9 mouse cellular contexts compared by ENCODE assay signal in genomic region chr7:16002171-16002570, GRCm38 (mm10). TPM values are rescaled to one million over a fixed set of nuclear protein-coding genes. Genes with fewer than 3 reads are reported as not detected.
DNase-seq lines count a peak whose midpoint lies in the region; ATAC-seq and TF ChIP-seq lines count a peak whose summit lies in the region.
"Had no signal": no experiment of that assay in that cellular context is flagged by ENCODE, and none has a peak within 500 bp of the region (broad histone marks: within the 10 kb centered on the region; RNA-seq: fewer than 3 reads in every experiment).

No protein-coding gene starts in this region.

- H3K27ac ChIP-seq in limb, embryonic 14.5 days (replicated peaks; ENCODE audit: low read depth, low read length) = no peak overlapping the region
- no peak overlapping the region for H3K27ac ChIP-seq in limb, embryonic 10.5 days
- peak overlapping the region; percentile 89 for H3K27ac ChIP-seq in bone marrow macrophage, adult 2 months (ENCODE audit: insufficient read depth, low read depth, low read length)
- H3K27ac ChIP-seq in heart, adult 2 months = peak overlapping the region; percentile 82
- H3K27ac ChIP-seq in intestine, embryonic 15.5 days = no peak overlapping the region
- H3K27ac ChIP-seq in hindbrain, embryonic 11.5 days (ENCODE audit: low read depth, low read length) = no peak overlapping the region
- H3K27ac ChIP-seq: limb, embryonic 12.5 days had no signal

- ATAC-seq in limb, embryonic 14.5 days (ENCODE audit: low FRiP score, low read depth) = no peak
- ATAC-seq in intestine, embryonic 15.5 days = no peak
- no peak for ATAC-seq in hindbrain, embryonic 11.5 days (ENCODE audit: low FRiP score)

- no peaks in the 10 kb centered on the region for H3K9me3 ChIP-seq in limb, embryonic 14.5 days (ENCODE audit: control insufficient read depth, low read length)
- no peaks in the 10 kb centered on the region for H3K9me3 ChIP-seq in limb, embryonic 10.5 days (replicated peaks)
- no peaks in the 10 kb centered on the region for H3K9me3 ChIP-seq in intestine, embryonic 15.5 days
- no peaks in the 10 kb centered on the region for H3K9me3 ChIP-seq in hindbrain, embryonic 11.5 days (ENCODE audit: control insufficient read depth, low read length)
- H3K9me3 ChIP-seq: limb, embryonic 12.5 days had no signal

- no peak overlapping the region for H3K4me3 ChIP-seq in limb, embryonic 14.5 days (replicated peaks; ENCODE audit: low read length)
- no peak overlapping the region for H3K4me3 ChIP-seq in limb, embryonic 10.5 days
- no peak overlapping the region; the same call in 1 of the 2 replicates for H3K4me3 ChIP-seq in bone marrow macrophage, adult 2 months (ENCODE audit: insufficient read depth, low read length)
- H3K4me3 ChIP-seq in heart, adult 2 months = no peak overlapping the region
- no peak overlapping the region for H3K4me3 ChIP-seq in intestine, embryonic 15.5 days (replicated peaks)
- H3K4me3 ChIP-seq in hindbrain, embryonic 11.5 days (ENCODE audit: low read depth, low read length) = no peak overlapping the region
- H3K4me3 ChIP-seq: limb, embryonic 12.5 days had no signal

- DNase-seq in limb, embryonic 14.5 days (ENCODE audit: low spot score) = peak; percentile 28
- DNase-seq in limb, embryonic 10.5 days (ENCODE audit: low spot score) = no peak
- DNase-seq in heart, adult 2 months = peak; percentile 78 to 87
- DNase-seq in left cerebral cortex, adult 9 months (ENCODE audit: low spot score in 2 of 2) = peak; percentile 55 to 81
- peak; percentile 70 to 82 for DNase-seq in right cerebral cortex, adult 2 months (ENCODE audit: low spot score in 2 of 2)
- no peak for DNase-seq in hindbrain, embryonic 11.5 days (ENCODE audit: low spot score)

- intact Hi-C loops in heart, adult 2 months (cut with DNase I) = no loop called here

- H3K79me2 ChIP-seq in heart, adult 2 months (replicated peaks; ENCODE audit: control insufficient read depth, insufficient read depth, low read length) = peaks cover 5% of the 10 kb centered on the region

- no peak overlapping the region for H3K9ac ChIP-seq in limb, embryonic 14.5 days (ENCODE audit: low read depth, low read length, severe bottlenecking)
- H3K9ac ChIP-seq in heart, adult 2 months (ENCODE audit: low read depth, low read length) = no peak overlapping the region
- H3K9ac ChIP-seq in intestine, embryonic 15.5 days = no peak overlapping the region
- no peak overlapping the region for H3K9ac ChIP-seq in hindbrain, embryonic 11.5 days (ENCODE audit: low read depth, low read length)
- H3K9ac ChIP-seq: limb, embryonic 12.5 days had no signal

- no peak for TF ChIP-seq POLR2A in limb, embryonic 14.5 days (IDR thresholded peaks at IDR 0.05; ENCODE audit: borderline replicate concordance, extremely low read depth, insufficient read depth, insufficient read length)
- no peak for TF ChIP-seq POLR2A in bone marrow macrophage, adult 2 months (IDR thresholded peaks at IDR 0.05; ENCODE audit: borderline replicate concordance, low read depth, low read length)
- TF ChIP-seq POLR2A in heart, adult 2 months (IDR thresholded peaks at IDR 0.05; ENCODE audit: insufficient read depth, low read depth, low read length) = no peak

- no peak for TF ChIP-seq CTCF in bone marrow macrophage, adult 2 months (IDR thresholded peaks at IDR 0.05; ENCODE audit: low read depth, low read length)
- no peak for TF ChIP-seq CTCF in heart, adult 2 months (IDR thresholded peaks at IDR 0.05)

- H3K27me3 ChIP-seq in limb, embryonic 14.5 days (ENCODE audit: control insufficient read depth, insufficient read depth, low read length) = no peaks in the 10 kb centered on the region
- no peaks in the 10 kb centered on the region for H3K27me3 ChIP-seq in limb, embryonic 10.5 days (ENCODE audit: low read depth, poor library complexity, severe bottlenecking)
- H3K27me3 ChIP-seq in heart, adult 2 months (ENCODE audit: control insufficient read depth, insufficient read depth, low read length) = no peaks in the 10 kb centered on the region
- H3K27me3 ChIP-seq in intestine, embryonic 15.5 days (replicated peaks) = no peaks in the 10 kb centered on the region
- H3K27me3 ChIP-seq in hindbrain, embryonic 11.5 days (ENCODE audit: control insufficient read depth, insufficient read depth, low read length) = no peaks in the 10 kb centered on the region
- H3K27me3 ChIP-seq: limb, embryonic 12.5 days had no signal

- no peak overlapping the region for H3K4me2 ChIP-seq in limb, embryonic 14.5 days (replicated peaks; ENCODE audit: low read depth, low read length, severe bottlenecking)
- H3K4me2 ChIP-seq in intestine, embryonic 15.5 days (replicated peaks) = no peak overlapping the region
- no peak overlapping the region for H3K4me2 ChIP-seq in hindbrain, embryonic 11.5 days (replicated peaks; ENCODE audit: low read depth, low read length)
- H3K4me2 ChIP-seq: limb, embryonic 12.5 days had no signal

- no peaks in the 10 kb centered on the region for H3K4me1 ChIP-seq in limb, embryonic 14.5 days (ENCODE audit: control insufficient read depth, insufficient read depth, low read length)
- H3K4me1 ChIP-seq in limb, embryonic 10.5 days = peaks cover 13% of the 10 kb centered on the region
- H3K4me1 ChIP-seq in bone marrow macrophage, adult 2 months (ENCODE audit: control insufficient read depth, insufficient read depth, low read length) = peaks cover 50% of the 10 kb centered on the region
- H3K4me1 ChIP-seq in heart, adult 2 months (ENCODE audit: control insufficient read depth, insufficient read depth, low read length) = peaks cover 29% of the 10 kb centered on the region
- no peaks in the 10 kb centered on the region for H3K4me1 ChIP-seq in intestine, embryonic 15.5 days (replicated peaks)
- no peaks in the 10 kb centered on the region for H3K4me1 ChIP-seq in hindbrain, embryonic 11.5 days (replicated peaks; ENCODE audit: control insufficient read depth, insufficient read depth, low read length)

- 94% methylated on average over 5 of the region's 5 CpGs for WGBS in limb, embryonic 14.5 days
- 95% methylated on average over 5 of the region's 5 CpGs for WGBS in limb, embryonic 10.5 days
- WGBS in heart, adult 2 months = 20% methylated on average over 5 of the region's 5 CpGs
- 86% methylated on average over 5 of the region's 5 CpGs for WGBS in intestine, embryonic 15.5 days
- 91% methylated on average over 5 of the region's 5 CpGs for WGBS in hindbrain, embryonic 11.5 days

- peaks cover 19% of the 10 kb centered on the region for H3K36me3 ChIP-seq in limb, embryonic 14.5 days (ENCODE audit: control insufficient read depth, insufficient read depth, low read length)
- peaks cover 43% of the 10 kb centered on the region for H3K36me3 ChIP-seq in limb, embryonic 10.5 days
- peaks cover 5% of the 10 kb centered on the region for H3K36me3 ChIP-seq in heart, adult 2 months (ENCODE audit: control insufficient read depth, insufficient read depth, low read length)
- peaks cover 20% of the 10 kb centered on the region; the same call in 1 of the 2 replicates for H3K36me3 ChIP-seq in intestine, embryonic 15.5 days
- H3K36me3 ChIP-seq in hindbrain, embryonic 11.5 days (ENCODE audit: control insufficient read depth, insufficient read depth, low read length) = 0 out of 2 replicates have a peak, but pooled peaks cover 2% of the 10 kb centered on the region

- 0 out of 2 replicates have a peak, but pooled peaks have one; percentile 9 for TF ChIP-seq EP300 in heart, adult 2 months (IDR thresholded peaks at IDR 0.05; ENCODE audit: insufficient read depth, low read depth, low read length)

RNA-seq across cellular contexts. Expression of gene Ehd2, which starts 34.8 kb away (rescaled TPM):
- 47.6 and 62.0 TPM in 2 replicates for polyA plus RNA-seq in limb, embryonic 14.5 days (2012; rRNA removed)
- polyA plus RNA-seq in limb, embryonic 14.5 days (2014; fragmentation: Nextera tagmentation; extraction: Ambion mirVana) = 42.5 and 49.3 TPM in 2 replicates
- 10.1 and 10.4 TPM in 2 replicates for polyA plus RNA-seq in limb, embryonic 10.5 days (2016; fragmentation: Nextera tagmentation; extraction: Ambion mirVana)
- polyA plus RNA-seq in bone marrow macrophage, adult 2 months (2012; ENCODE audit: insufficient read depth, insufficient read length, missing spikeins) = 0.52 and 1.2 TPM in 2 replicates
- total RNA-seq in heart, adult 2 months (2021) = 10 to 100 TPM; 76.8 to 91.3 TPM
- polyA plus RNA-seq in heart, adult 2 months (2012; rRNA removed) = 81.9 and 100 TPM in 2 replicates
- polyA plus RNA-seq in intestine, embryonic 15.5 days (2015; fragmentation: Nextera tagmentation; extraction: Ambion mirVana) = 42.3 and 50.9 TPM in 2 replicates
- polyA plus RNA-seq in hindbrain, embryonic 11.5 days (2014; fragmentation: Nextera tagmentation; extraction: Ambion mirVana) = 6.4 and 10.9 TPM in 2 replicates

RNA-seq across cellular contexts. Expression of gene Bicra, which starts 45.5 kb away (rescaled TPM):
- 20.1 and 26.6 TPM in 2 replicates for polyA plus RNA-seq in limb, embryonic 14.5 days (2012; rRNA removed)
- 8.6 and 10.1 TPM in 2 replicates for polyA plus RNA-seq in limb, embryonic 14.5 days (2014; fragmentation: Nextera tagmentation; extraction: Ambion mirVana)
- 10.6 and 10.8 TPM in 2 replicates for polyA plus RNA-seq in limb, embryonic 10.5 days (2016; fragmentation: Nextera tagmentation; extraction: Ambion mirVana)
- polyA plus RNA-seq in bone marrow macrophage, adult 2 months (2012; ENCODE audit: insufficient read depth, insufficient read length, missing spikeins) = 22.1 and 35.5 TPM in 2 replicates
- 1 to 10 TPM; 5.8 to 7.5 TPM for total RNA-seq in heart, adult 2 months (2021)
- polyA plus RNA-seq in heart, adult 2 months (2012; rRNA removed) = 5.9 and 8.4 TPM in 2 replicates
- 4.9 and 5.4 TPM in 2 replicates for polyA plus RNA-seq in intestine, embryonic 15.5 days (2015; fragmentation: Nextera tagmentation; extraction: Ambion mirVana)
- 6.6 and 9.2 TPM in 2 replicates for polyA plus RNA-seq in hindbrain, embryonic 11.5 days (2014; fragmentation: Nextera tagmentation; extraction: Ambion mirVana)

RNA-seq across cellular contexts. Expression of gene Nop53, which starts 56.3 kb away (rescaled TPM):
- 176 and 181 TPM in 2 replicates for polyA plus RNA-seq in limb, embryonic 14.5 days (2012; rRNA removed)
- 192 and 210 TPM in 2 replicates for polyA plus RNA-seq in limb, embryonic 14.5 days (2014; fragmentation: Nextera tagmentation; extraction: Ambion mirVana)
- polyA plus RNA-seq in limb, embryonic 10.5 days (2016; fragmentation: Nextera tagmentation; extraction: Ambion mirVana) = 173 and 203 TPM in 2 replicates
- polyA plus RNA-seq in bone marrow macrophage, adult 2 months (2012; ENCODE audit: insufficient read depth, insufficient read length, missing spikeins) = 184 and 188 TPM in 2 replicates
- total RNA-seq in heart, adult 2 months (2021) = 100 to 1,000 TPM; 117 to 143 TPM
- 56.3 and 60.0 TPM in 2 replicates for polyA plus RNA-seq in heart, adult 2 months (2012; rRNA removed)
- polyA plus RNA-seq in intestine, embryonic 15.5 days (2015; fragmentation: Nextera tagmentation; extraction: Ambion mirVana) = 161 and 174 TPM in 2 replicates
- polyA plus RNA-seq in hindbrain, embryonic 11.5 days (2014; fragmentation: Nextera tagmentation; extraction: Ambion mirVana) = 176 and 180 TPM in 2 replicates

RNA-seq across cellular contexts. Expression of gene Zfp541, which starts 59.4 kb away (rescaled TPM):
- 0.26 and 0.35 TPM in 2 replicates for polyA plus RNA-seq in limb, embryonic 14.5 days (2012; rRNA removed)
- polyA plus RNA-seq in limb, embryonic 14.5 days (2014; fragmentation: Nextera tagmentation; extraction: Ambion mirVana) = 0.17 TPM in 1 of 2 replicates, not detected in the other
- polyA plus RNA-seq in limb, embryonic 10.5 days (2016; fragmentation: Nextera tagmentation; extraction: Ambion mirVana) = 0.05 TPM in 1 of 2 replicates, not detected in the other
- polyA plus RNA-seq in bone marrow macrophage, adult 2 months (2012; ENCODE audit: insufficient read depth, insufficient read length, missing spikeins) = 0.20 and 0.48 TPM in 2 replicates
- total RNA-seq in heart, adult 2 months (2021) = not detected
- polyA plus RNA-seq in heart, adult 2 months (2012; rRNA removed) = 0.02 and 0.03 TPM in 2 replicates
- polyA plus RNA-seq in intestine, embryonic 15.5 days (2015; fragmentation: Nextera tagmentation; extraction: Ambion mirVana) = 0.03 and 0.06 TPM in 2 replicates
- polyA plus RNA-seq in hindbrain, embryonic 11.5 days (2014; fragmentation: Nextera tagmentation; extraction: Ambion mirVana) = not detected in 2 replicates
- polyA plus RNA-seq: limb, embryonic 12.5 days had no signal

Comparison
In these comparisons a context has a peak if more than half of its experiments do, and no peak if none do; other contexts are left out.
1. DNase-seq: peak in limb, embryonic 14.5 days (single experiment), heart, adult 2 months (2 of 2), left cerebral cortex, adult 9 months (2 of 2) and right cerebral cortex, adult 2 months (2 of 2); none in limb, embryonic 10.5 days (single experiment) and hindbrain, embryonic 11.5 days (single experiment).
2. H3K27ac ChIP-seq: peak in bone marrow macrophage, adult 2 months (single experiment) and heart, adult 2 months (single experiment); none in limb, embryonic 14.5 days (single experiment), limb, embryonic 10.5 days (single experiment), intestine, embryonic 15.5 days (single experiment) and hindbrain, embryonic 11.5 days (single experiment).